Mouse (Mus musculus): ENCODE results near the gene Bicdl1. TPM values are rescaled to one million over a fixed set of nuclear protein-coding genes. Genes with fewer than 3 reads are reported as not detected.

Gene Bicdl1
- polyA plus RNA-seq, 1 experiment = 6.5 TPM

- peaks cover 37% of the 10 kb centered on the region for H3K4me1 ChIP-seq
- no peak for TF ChIP-seq FLI1 (IDR thresholded peaks at IDR 0.05; ENCODE audit: low read length)
- no peak for TF ChIP-seq GATA1 (IDR thresholded peaks at IDR 0.05; ENCODE audit: borderline replicate concordance, low read length)
- no peaks in the 10 kb centered on the region for H3K9me3 ChIP-seq
- peaks cover 50% of the 10 kb centered on the region for H3K27me3 ChIP-seq (replicated peaks)
- no peak overlapping the region for H3K4me3 ChIP-seq (replicated peaks)
- no peaks in the 10 kb centered on the region for H3K36me3 ChIP-seq (replicated peaks; ENCODE audit: low read length)
These were observed 74.7 kb downstream of the Bicdl1 start for GRCm38 (mm10) chr5:115656677-115657076.

GRCm38 (mm10) chr5:115653776-115654175 lies 77.6 kb downstream of the Bicdl1 start:
- Histone ChIP-seq H3K4me3 (replicated peaks) (no peak overlapping the region), H3K4me1 (peaks cover 55% of the 10 kb centered on the region), H3K9me3 (no peaks in the 10 kb centered on the region), H3K36me3 (replicated peaks; ENCODE audit: low read length) (peaks cover 25% of the 10 kb centered on the region), H3K27me3 (replicated peaks) (peaks cover 27% of the 10 kb centered on the region)
- TF ChIP-seq GATA1 (IDR thresholded peaks at IDR 0.05; ENCODE audit: borderline replicate concordance, low read length) (no peak), FLI1 (IDR thresholded peaks at IDR 0.05; ENCODE audit: low read length) (no peak)

DNA sequence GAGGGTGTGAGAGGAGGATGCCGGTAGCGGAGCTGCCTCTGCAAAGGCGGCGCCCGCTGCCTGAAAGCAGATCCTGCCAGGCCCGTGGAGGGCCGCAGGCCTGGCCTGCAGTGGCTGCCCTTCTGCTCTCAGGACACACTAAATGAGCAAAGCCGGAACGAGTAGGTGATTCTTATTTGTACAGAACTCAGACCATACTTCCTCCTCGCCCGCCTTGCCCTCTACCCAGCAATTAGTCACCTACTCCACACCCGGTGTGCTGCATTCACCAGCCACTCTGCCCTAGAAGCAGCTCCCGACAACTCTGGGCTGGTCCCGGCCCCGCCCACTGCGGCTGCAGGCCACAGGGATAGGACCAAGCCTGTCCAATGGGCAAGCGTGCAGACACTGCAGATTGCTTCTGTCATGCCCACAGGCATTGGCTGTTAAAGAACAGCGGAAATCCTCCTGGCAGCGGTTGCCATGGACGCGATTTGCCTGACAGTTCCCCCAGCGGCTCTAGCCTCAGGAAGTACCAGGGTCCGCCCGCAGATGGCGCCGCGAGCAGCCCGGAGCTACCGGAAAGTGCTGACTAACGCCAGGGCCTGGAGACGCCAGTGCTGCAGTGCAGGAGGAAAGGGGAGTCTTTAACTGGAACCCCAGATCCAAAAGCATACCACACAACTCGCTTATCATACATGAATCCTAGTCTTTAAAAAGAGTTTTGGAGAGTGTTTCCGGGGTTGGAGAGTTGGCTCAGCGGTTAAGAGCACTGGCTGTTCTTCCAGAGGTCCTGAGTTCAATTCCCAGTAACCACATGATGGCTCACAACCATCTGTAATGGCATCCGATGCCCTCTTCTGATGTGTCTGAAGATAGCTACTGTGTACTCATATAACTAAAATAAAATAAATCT lies 78.5 kb downstream of the Bicdl1 start:
- Histone ChIP-seq H3K36me3 (replicated peaks; ENCODE audit: low read length) (peaks cover 34% of the 10 kb centered on the region), H3K4me1 (peaks cover 53% of the 10 kb centered on the region), H3K27me3 (replicated peaks) (peaks cover 23% of the 10 kb centered on the region), H3K4me3 (replicated peaks) (peak overlapping the region; percentile 93), H3K9me3 (no peaks in the 10 kb centered on the region)
- TF ChIP-seq GATA1 (IDR thresholded peaks at IDR 0.05; ENCODE audit: borderline replicate concordance, low read length) = no peak
- no peak for TF ChIP-seq FLI1 (IDR thresholded peaks at IDR 0.05; ENCODE audit: low read length)

GRCm38 (mm10) chr5:115651821-115652220 lies 79.6 kb downstream of the Bicdl1 start:
- Histone ChIP-seq H3K27me3 (replicated peaks) (peaks cover 17% of the 10 kb centered on the region), H3K36me3 (replicated peaks; ENCODE audit: low read length) (peaks cover 45% of the 10 kb centered on the region), H3K4me3 (replicated peaks) (peak overlapping the region; percentile 93), H3K9me3 (no peaks in the 10 kb centered on the region), H3K4me1 (peaks cover 46% of the 10 kb centered on the region)
- TF ChIP-seq FLI1 (IDR thresholded peaks at IDR 0.05; ENCODE audit: low read length) (no peak), GATA1 (IDR thresholded peaks at IDR 0.05; ENCODE audit: borderline replicate concordance, low read length) (no peak)

DNA sequence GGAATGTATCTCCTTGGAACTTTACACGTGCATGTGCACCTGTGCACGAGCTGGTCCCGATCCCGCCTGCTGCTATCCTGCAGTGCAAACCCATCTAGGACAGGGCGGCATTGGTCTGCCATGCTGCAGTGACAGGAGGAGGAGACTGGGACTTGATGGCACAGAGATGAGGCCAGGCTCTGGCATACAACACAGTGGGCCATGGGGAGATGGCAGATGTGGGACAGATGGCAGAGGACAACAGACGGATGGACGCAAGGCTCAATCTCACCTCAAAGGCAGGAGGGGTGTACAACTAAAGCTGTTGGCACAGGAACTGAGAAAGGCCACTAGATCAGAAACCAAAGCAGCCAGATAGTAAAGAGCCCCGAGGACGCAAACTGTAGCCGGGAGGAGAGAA lies 80.5 kb downstream of the Bicdl1 start:
- Histone ChIP-seq H3K4me1 (peaks cover 43% of the 10 kb centered on the region), H3K9me3 (no peaks in the 10 kb centered on the region), H3K4me3 (replicated peaks) (peak overlapping the region; percentile 50), H3K27me3 (replicated peaks) (peaks cover 10% of the 10 kb centered on the region), H3K36me3 (replicated peaks; ENCODE audit: low read length) (peaks cover 54% of the 10 kb centered on the region)
- TF ChIP-seq FLI1 (IDR thresholded peaks at IDR 0.05; ENCODE audit: low read length) = no peak
- no peak for TF ChIP-seq GATA1 (IDR thresholded peaks at IDR 0.05; ENCODE audit: borderline replicate concordance, low read length)

DNA sequence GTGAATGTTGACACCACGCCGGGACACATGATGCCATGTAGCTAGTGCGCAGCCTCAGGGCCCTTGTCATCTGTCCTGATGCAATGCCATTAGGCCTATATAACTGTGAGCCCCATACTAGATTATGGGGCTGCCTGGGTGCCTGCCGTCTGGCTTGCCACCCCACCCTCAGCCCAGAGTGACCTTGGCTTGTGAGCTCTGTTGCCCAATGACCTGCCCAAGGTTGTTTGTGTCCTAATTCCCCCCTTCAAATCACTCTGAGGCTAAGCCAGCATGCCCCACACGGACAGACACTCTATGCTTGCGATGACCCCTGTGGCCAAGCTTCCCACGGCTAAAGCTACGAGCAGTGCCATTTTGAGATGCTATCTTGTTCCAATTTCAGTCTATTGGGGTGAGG lies 81.7 kb downstream of the Bicdl1 start:
- no peak overlapping the region for H3K4me3 ChIP-seq (replicated peaks)
- peaks cover 3% of the 10 kb centered on the region for H3K27me3 ChIP-seq (replicated peaks)
- no peaks in the 10 kb centered on the region for H3K9me3 ChIP-seq
- TF ChIP-seq GATA1 (IDR thresholded peaks at IDR 0.05; ENCODE audit: borderline replicate concordance, low read length) = no peak
- H3K4me1 ChIP-seq = peaks cover 39% of the 10 kb centered on the region
- peaks cover 66% of the 10 kb centered on the region for H3K36me3 ChIP-seq (replicated peaks; ENCODE audit: low read length)

- TF ChIP-seq FLI1 (IDR thresholded peaks at IDR 0.05; ENCODE audit: low read length) = no peak
- no peak for TF ChIP-seq GATA1 (IDR thresholded peaks at IDR 0.05; ENCODE audit: borderline replicate concordance, low read length)
These were observed 82.5 kb downstream of the Bicdl1 start for GRCm38 (mm10) chr5:115648876-115649275.

GRCm38 (mm10) chr5:115644192-115644591 lies 87.2 kb downstream of the Bicdl1 start:
- TF ChIP-seq GATA1 (IDR thresholded peaks at IDR 0.05; ENCODE audit: borderline replicate concordance, low read length) = no peak
- TF ChIP-seq FLI1 (IDR thresholded peaks at IDR 0.05; ENCODE audit: low read length) = no peak
- Histone ChIP-seq H3K4me1 (peaks cover 31% of the 10 kb centered on the region), H3K4me3 (replicated peaks) (no peak overlapping the region), H3K9me3 (no peaks in the 10 kb centered on the region), H3K27me3 (replicated peaks) (no peaks in the 10 kb centered on the region), H3K36me3 (replicated peaks; ENCODE audit: low read length) (peaks cover 100% of the 10 kb centered on the region)

More at GRCm38 (mm10) chr5:115648876-115649275, 82.5 kb downstream of the Bicdl1 start:
- H3K27me3 ChIP-seq (replicated peaks) = no peaks in the 10 kb centered on the region
- H3K4me1 ChIP-seq = peaks cover 37% of the 10 kb centered on the region
- peaks cover 74% of the 10 kb centered on the region for H3K36me3 ChIP-seq (replicated peaks; ENCODE audit: low read length)
- H3K4me3 ChIP-seq (replicated peaks) = no peak overlapping the region
- no peaks in the 10 kb centered on the region for H3K9me3 ChIP-seq

GRCm38 (mm10) chr5:115635536-115635935 lies 95.9 kb downstream of the Bicdl1 start:
- Histone ChIP-seq H3K4me3 (replicated peaks) (peak overlapping the region; percentile 76), H3K27me3 (replicated peaks) (no peaks in the 10 kb centered on the region), H3K36me3 (replicated peaks; ENCODE audit: low read length) (peaks cover 64% of the 10 kb centered on the region), H3K9me3 (no peaks in the 10 kb centered on the region), H3K4me1 (peaks cover 64% of the 10 kb centered on the region)
- no peak for TF ChIP-seq GATA1 (IDR thresholded peaks at IDR 0.05; ENCODE audit: borderline replicate concordance, low read length)
- TF ChIP-seq FLI1 (IDR thresholded peaks at IDR 0.05; ENCODE audit: low read length) = no peak

GRCm38 (mm10) chr5:115634046-115634445 lies 97.4 kb downstream of the Bicdl1 start:
- H3K4me3 ChIP-seq (replicated peaks) = peak overlapping the region; percentile 64
- H3K27me3 ChIP-seq (replicated peaks) = no peaks in the 10 kb centered on the region
- H3K36me3 ChIP-seq (replicated peaks; ENCODE audit: low read length) = peaks cover 51% of the 10 kb centered on the region
- H3K4me1 ChIP-seq = peaks cover 70% of the 10 kb centered on the region
- no peaks in the 10 kb centered on the region for H3K9me3 ChIP-seq
- no peak for TF ChIP-seq FLI1 (IDR thresholded peaks at IDR 0.05; ENCODE audit: low read length)

Data from megakaryocyte, embryonic 14.5 days (primary cell).